Mouse (Mus musculus) intestine, embryonic 16.5 days (tissue): ENCODE measurements at regions not wholly inside any gene's neighbourhood (a gene's known extent, or its start where the extent isn't known, plus 50 kb on each side); places are given as distances from the start of the nearest gene placed in this dataset.
"Not testable (repeated sequence)": the region's sequence is repeated elsewhere in the genome, so short reads cannot be mapped to it uniquely, and the experiment has no call there.

Experiments used
- ATAC-seq: fragments of 200-750 bp; cut with Nextera tagmentation; 2 replicates; pipeline ENCODE4 v1.8.0; 2017; ENCODE audit warnings: moderate TSS enrichment, moderate library complexity
- H3K27ac ChIP-seq: fragments of 300-500 bp; sonication (generic); 2 replicates; pipeline ENCODE4 v1.5.1; 2014; ENCODE audit warnings: mild to moderate bottlenecking, low read length
- H3K27me3 ChIP-seq: fragments of 300-500 bp; sonication (generic); replicated peaks from 2 replicates; pipeline ENCODE4 v1.6.1; 2014; ENCODE audit warnings: low read length, control low read depth, mixed read lengths; ENCODE audit not compliant: control insufficient read depth, insufficient read depth
- H3K36me3 ChIP-seq: fragments of 300-500 bp; sonication (generic); 2 replicates; pipeline ENCODE4 v1.6.1; 2014; ENCODE audit warnings: low read length, control low read depth; ENCODE audit not compliant: control insufficient read depth, insufficient read depth
- H3K4me1 ChIP-seq: fragments of 300-500 bp; sonication (generic); 2 replicates; pipeline ENCODE4 v1.6.1; 2014; ENCODE audit warnings: low read length, control low read depth, mixed read lengths; ENCODE audit not compliant: control insufficient read depth, insufficient read depth
- H3K4me2 ChIP-seq: fragments of 300-500 bp; sonication (generic); 2 replicates; pipeline ENCODE4 v1.6.1; 2014; ENCODE audit warnings: low read depth, low read length, control low read depth
- H3K4me3 ChIP-seq: fragments of 300-500 bp; sonication (generic); 2 replicates; pipeline ENCODE4 v1.5.1; 2014; ENCODE audit warnings: mild to moderate bottlenecking, low read length
- H3K9ac ChIP-seq: fragments of 300-500 bp; sonication (generic); 2 replicates; pipeline ENCODE4 v1.6.1; 2014; ENCODE audit warnings: low read depth, low read length
- H3K9me3 ChIP-seq: fragments of 300-500 bp; sonication (generic); 2 replicates; pipeline ENCODE4 v1.6.1; 2016; ENCODE audit warnings: low read length, control low read depth; ENCODE audit not compliant: control insufficient read depth
- WGBS: fragments of 180-500 bp; shearing (Covaris S2); extraction: QIAGEN DNeasy Blood & Tissue Kit; methylation state at CpG from one replicate; pipeline ENCODE4 v1.1.7; 2014; 5-methylcytosine and 5-hydroxymethylcytosine counted together

- Histone ChIP-seq H3K4me1 (no peaks in the 10 kb centered on the region), H3K27ac (no peak overlapping the region), H3K36me3 (no peaks in the 10 kb centered on the region), H3K4me3 (no peak overlapping the region), H3K27me3 (no peaks in the 10 kb centered on the region), H3K9me3 (no peaks in the 10 kb centered on the region), H3K9ac (no peak overlapping the region), H3K4me2 (no peak overlapping the region)
- ATAC-seq = no peak
- 52% methylated on average over 4 of the region's 4 CpGs for WGBS
Observed at GRCm38 (mm10) chr3:6858982-6859865, 239.0 kb upstream of the 1700008P02Rik start.

- Histone ChIP-seq H3K4me3 (no peak overlapping the region), H3K9me3 (no peaks in the 10 kb centered on the region), H3K36me3 (no peaks in the 10 kb centered on the region), H3K4me2 (no peak overlapping the region), H3K4me1 (no peaks in the 10 kb centered on the region), H3K27ac (no peak overlapping the region), H3K9ac (no peak overlapping the region), H3K27me3 (no peaks in the 10 kb centered on the region)
- 75% methylated on average over 7 of the region's 7 CpGs for WGBS
- no peak for ATAC-seq
Observed at GRCm38 (mm10) chr3:6819332-6819731, 199.1 kb upstream of the 1700008P02Rik start.

GRCm38 (mm10) chr3:6812346-6812745, 192.1 kb upstream of the 1700008P02Rik start:
- Histone ChIP-seq H3K4me2 (no peak overlapping the region), H3K27me3 (no peaks in the 10 kb centered on the region), H3K27ac (no peak overlapping the region), H3K4me3 (no peak overlapping the region), H3K4me1 (no peaks in the 10 kb centered on the region), H3K9ac (no peak overlapping the region), H3K9me3 (no peaks in the 10 kb centered on the region), H3K36me3 (no peaks in the 10 kb centered on the region)
- ATAC-seq = no peak
- 41% methylated on average over 2 of the region's 2 CpGs for WGBS

GRCm38 (mm10) chr3:6809381-6809950, 189.2 kb upstream of the 1700008P02Rik start:
- no peaks in the 10 kb centered on the region for H3K9me3 ChIP-seq
- no peaks in the 10 kb centered on the region for H3K36me3 ChIP-seq
- no peaks in the 10 kb centered on the region for H3K27me3 ChIP-seq
- no peak for ATAC-seq
- no peak overlapping the region for H3K4me2 ChIP-seq
- no peak overlapping the region for H3K9ac ChIP-seq
- WGBS = 60% methylated on average over 2 of the region's 2 CpGs
- H3K4me3 ChIP-seq = no peak overlapping the region
- no peak overlapping the region for H3K27ac ChIP-seq
- H3K4me1 ChIP-seq = no peaks in the 10 kb centered on the region

GRCm38 (mm10) chr3:6800092-6800716, 180.0 kb upstream of the 1700008P02Rik start:
- H3K4me3 ChIP-seq, H3K9me3 ChIP-seq, ATAC-seq, H3K9ac ChIP-seq, H3K4me1 ChIP-seq, H3K27ac ChIP-seq, H3K27me3 ChIP-seq, H3K36me3 ChIP-seq, H3K4me2 ChIP-seq: not testable (repeated sequence)
- WGBS = 94% methylated on average over 32 of the region's 37 CpGs

GRCm38 (mm10) chr3:6768506-6768905, 148.3 kb upstream of the 1700008P02Rik start:
- 87% methylated on average over 2 of the region's 2 CpGs for WGBS

GRCm38 (mm10) chr3:6768085-6768484, 147.8 kb upstream of the 1700008P02Rik start:
- ATAC-seq, H3K27ac ChIP-seq, H3K4me2 ChIP-seq, H3K9ac ChIP-seq, H3K9me3 ChIP-seq, H3K4me1 ChIP-seq, H3K27me3 ChIP-seq, H3K4me3 ChIP-seq, H3K36me3 ChIP-seq: not testable (repeated sequence)

More at GRCm38 (mm10) chr3:6768506-6768905, 148.3 kb upstream of the 1700008P02Rik start:
- Histone ChIP-seq H3K9me3 (no peaks in the 10 kb centered on the region), H3K9ac (no peak overlapping the region), H3K36me3 (no peaks in the 10 kb centered on the region), H3K4me2 (no peak overlapping the region), H3K27ac (no peak overlapping the region), H3K4me1 (no peaks in the 10 kb centered on the region), H3K27me3 (no peaks in the 10 kb centered on the region), H3K4me3 (no peak overlapping the region)
- ATAC-seq = no peak

GRCm38 (mm10) chr3:6759172-6759571, 138.9 kb upstream of the 1700008P02Rik start:
- Histone ChIP-seq H3K27me3 (no peaks in the 10 kb centered on the region), H3K36me3 (no peaks in the 10 kb centered on the region), H3K4me1 (no peaks in the 10 kb centered on the region), H3K4me3 (no peak overlapping the region), H3K4me2 (no peak overlapping the region), H3K27ac (no peak overlapping the region), H3K9me3 (no peaks in the 10 kb centered on the region), H3K9ac (no peak overlapping the region)
- ATAC-seq = no peak
- WGBS = 38% methylated on average over 1 of the region's 1 CpGs

- Histone ChIP-seq H3K9ac (no peak overlapping the region), H3K27me3 (no peaks in the 10 kb centered on the region), H3K4me2 (no peak overlapping the region), H3K4me3 (no peak overlapping the region), H3K36me3 (no peaks in the 10 kb centered on the region), H3K27ac (no peak overlapping the region), H3K4me1 (no peaks in the 10 kb centered on the region), H3K9me3 (no peaks in the 10 kb centered on the region)
- no peak for ATAC-seq
Observed at GRCm38 (mm10) chr3:6757562-6757961, 137.3 kb upstream of the 1700008P02Rik start.
